Mouse (Mus musculus): Measurements from ENCODE around the gene Tmed10.
A peak's percentile ranks its signal among the peaks of the same experiment; 100 is the strongest.

Tmed10 gene

DNA sequence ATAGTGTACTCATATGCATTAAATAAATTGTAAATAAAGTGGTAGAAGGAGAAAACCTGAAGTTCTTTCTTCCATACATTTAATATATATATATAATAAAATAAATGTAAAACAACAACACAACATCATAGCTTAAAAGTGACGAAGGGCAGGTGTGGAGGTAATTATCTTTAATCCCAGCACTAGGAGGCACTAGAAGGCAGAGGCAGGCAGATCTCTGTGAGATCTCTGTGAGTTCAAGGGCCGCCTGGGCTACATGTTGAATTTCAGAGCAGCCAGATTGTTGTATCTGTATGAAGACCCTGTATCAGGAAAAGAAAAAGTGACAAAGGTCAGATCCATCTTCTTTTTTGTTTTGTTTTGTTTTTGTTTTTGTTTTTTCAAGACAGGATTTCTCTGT is 3.6 kb upstream of the Tmed10 start:
- DNase-seq (ENCODE audit: low spot score in 2 of 2): no peak

- peak; percentile 62 to 73 for DNase-seq (ENCODE audit: low spot score in 2 of 2)
These were observed 771 bp downstream of the Tmed10 start for GRCm38 (mm10) chr12:85373591-85374560.

DNA sequence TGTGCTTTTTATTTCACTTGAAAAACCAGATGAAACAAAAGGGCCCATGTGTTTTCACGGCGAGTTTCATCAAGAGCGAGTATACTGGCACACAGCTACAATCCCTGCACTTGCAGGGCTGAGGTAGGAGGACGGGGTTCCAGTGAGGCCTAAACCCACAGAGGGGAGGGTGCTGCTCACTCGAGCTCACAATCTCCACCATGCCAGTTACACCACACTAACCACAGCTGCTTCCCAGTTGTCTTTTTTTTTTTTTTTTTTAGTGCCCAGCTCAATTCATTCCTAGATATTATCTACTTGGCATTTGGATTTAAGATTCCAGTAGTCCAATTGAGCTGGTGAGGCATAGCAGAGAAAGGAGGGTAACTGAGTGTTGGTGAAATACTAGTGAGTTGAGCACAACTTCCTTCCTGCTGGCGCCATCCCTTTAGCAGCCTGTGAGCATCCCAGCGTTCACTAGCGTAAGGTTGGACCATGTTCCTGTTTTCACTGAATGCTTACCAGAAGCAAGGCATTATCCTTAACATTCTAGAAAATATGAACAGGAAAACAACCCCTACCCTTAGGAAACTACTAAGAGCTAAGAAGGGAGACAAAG is 2.5 kb downstream of the Tmed10 start:
- no peak for DNase-seq (ENCODE audit: low spot score in 2 of 2)

DNA sequence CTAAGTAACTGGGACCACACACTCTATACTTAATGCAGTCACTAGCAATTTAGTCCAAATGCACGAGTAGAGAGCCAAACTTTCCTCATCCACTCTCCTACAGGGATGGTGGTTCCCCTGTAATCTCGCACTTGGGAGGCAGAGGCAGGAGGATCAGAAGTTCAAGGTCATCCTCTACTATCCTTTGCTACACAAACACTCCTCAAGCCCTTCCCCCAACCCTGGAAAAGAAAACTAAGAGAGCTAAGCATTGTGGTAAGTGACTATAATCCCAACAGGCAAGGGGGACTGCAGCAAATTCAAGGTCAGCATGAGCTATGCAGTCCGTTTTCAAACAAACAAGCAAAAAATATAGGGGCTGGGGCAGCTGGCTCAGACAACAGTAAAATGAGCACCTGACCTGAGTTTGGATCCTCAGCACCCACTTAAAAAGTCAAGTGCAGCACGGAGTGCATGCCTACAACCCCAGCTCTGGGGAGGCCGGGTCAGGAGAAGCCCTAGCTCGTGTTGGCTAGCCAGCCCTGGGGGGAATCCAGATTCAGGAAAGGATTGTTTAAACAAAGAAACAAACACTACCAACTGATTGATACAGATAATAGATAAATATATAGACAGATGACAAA is 6.1 kb downstream of the Tmed10 start:
- no peak for DNase-seq (ENCODE audit: low spot score in 2 of 2)

DNA sequence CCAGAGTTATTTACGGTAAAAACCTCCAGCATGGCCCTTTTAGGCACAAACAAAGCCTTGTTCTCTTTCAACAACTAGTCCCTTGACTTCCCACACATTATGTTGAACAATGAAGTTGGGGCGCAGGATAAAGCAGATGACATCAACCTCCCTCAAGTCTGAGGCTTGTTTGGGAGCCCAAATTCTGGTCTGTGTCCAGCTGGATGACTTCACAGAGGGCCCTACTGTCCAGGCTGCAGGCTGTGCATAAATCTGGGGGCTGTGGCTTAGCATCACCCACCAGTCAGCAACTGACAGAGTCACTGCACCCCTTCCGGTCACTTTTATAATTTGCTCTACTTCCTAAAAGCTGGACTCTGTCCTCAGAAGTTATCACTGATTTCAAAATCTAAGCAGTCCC is 8.4 kb downstream of the Tmed10 start:
- no peak for DNase-seq (ENCODE audit: low spot score in 2 of 2)

- DNase-seq (ENCODE audit: low spot score in 2 of 2): no peak
These were observed 12.1 kb downstream of the Tmed10 start for GRCm38 (mm10) chr12:85362510-85362909.

GRCm38 (mm10) chr12:85361580-85361979 is 13.1 kb downstream of the Tmed10 start:
- no peak for DNase-seq (ENCODE audit: low spot score in 2 of 2)

DNA sequence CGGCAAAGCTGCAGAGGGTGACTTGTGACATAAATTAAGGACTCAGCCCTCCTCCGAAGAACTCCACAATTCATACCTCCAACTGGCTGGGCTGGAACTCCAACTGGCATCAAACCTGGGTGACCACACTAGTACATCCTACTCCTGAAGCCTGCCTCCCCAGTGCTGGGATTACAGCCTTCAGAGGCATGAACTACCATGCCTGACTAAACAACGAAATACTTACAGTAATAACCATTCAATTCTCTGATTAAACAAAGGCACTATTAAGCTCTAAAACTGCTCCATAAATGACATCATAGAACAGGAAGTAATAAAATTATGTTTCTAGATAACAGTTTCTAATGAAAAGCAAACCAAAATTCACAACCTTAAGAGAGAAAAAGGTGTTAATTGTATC is 13.5 kb downstream of the Tmed10 start:
- no peak for DNase-seq (ENCODE audit: low spot score in 2 of 2)

DNA sequence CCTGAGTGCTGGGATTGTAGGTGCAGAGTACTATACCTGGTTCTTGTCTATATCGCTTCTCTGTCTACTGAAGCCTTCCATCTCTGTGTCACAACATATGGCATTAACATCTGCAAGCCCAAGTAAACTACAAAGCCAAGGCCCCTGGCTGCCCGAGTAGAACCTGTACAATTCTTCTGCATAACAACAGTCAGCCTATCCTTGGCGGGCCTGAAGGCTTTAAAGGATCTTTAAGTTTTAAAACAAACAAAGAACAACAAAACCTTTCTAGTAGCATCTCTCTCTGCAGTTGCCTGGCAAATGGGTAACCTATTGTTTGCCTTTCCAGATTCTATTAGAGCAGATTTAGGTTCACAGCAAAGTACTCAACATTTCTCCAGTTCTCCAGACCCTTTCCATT is 20.6 kb downstream of the Tmed10 start:
- DNase-seq (ENCODE audit: low spot score in 2 of 2): no peak

GRCm38 (mm10) chr12:85350407-85351232 is 24.0 kb downstream of the Tmed10 start:
- DNase-seq (ENCODE audit: low spot score in 2 of 2): no peak

DNA sequence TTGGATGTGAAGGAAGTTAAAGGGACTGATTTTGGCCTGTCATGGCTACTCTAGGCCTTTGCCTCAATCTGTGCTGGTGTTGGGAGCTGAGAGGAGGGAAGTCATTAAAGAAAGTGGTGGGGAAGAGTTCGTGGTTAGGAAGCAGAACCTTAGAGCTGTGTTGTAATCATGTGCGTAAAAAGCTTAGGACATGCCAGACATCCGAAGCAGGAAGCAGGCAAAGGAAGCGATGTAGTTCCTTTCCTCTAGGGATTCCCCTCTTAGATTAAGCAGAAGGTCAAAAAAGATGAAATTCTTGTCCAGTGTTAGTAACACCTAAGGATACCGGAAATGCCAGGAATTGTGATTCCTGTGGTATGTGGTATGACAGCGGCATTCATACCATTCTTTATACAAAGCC is 26.3 kb downstream of the Tmed10 start:
- no peak for DNase-seq (ENCODE audit: low spot score in 2 of 2)

GRCm38 (mm10) chr12:85347196-85347595 is 27.5 kb downstream of the Tmed10 start:
- no peak for DNase-seq (ENCODE audit: low spot score in 2 of 2)

- no peak for DNase-seq (ENCODE audit: low spot score in 2 of 2)
These were observed 28.3 kb downstream of the Tmed10 start for GRCm38 (mm10) chr12:85346374-85346773.

DNA sequence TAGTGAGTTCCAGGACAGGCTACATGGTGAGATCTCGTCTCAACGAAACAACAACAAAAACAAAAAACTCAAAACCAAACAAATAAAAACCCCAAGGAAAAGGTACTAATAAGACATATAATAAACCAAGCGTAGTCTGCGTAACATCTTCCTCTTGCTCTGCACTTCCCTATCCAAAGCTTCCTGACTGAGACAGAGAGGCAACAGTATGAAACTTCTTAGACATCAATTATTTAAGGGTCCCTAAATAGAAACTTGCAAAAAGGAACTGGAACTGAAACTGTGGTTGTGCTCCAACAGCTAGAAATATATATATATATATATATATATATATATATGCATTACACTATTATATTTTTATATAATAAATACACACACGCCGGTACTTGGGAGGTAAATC is 29.1 kb downstream of the Tmed10 start:
- no peak for DNase-seq (ENCODE audit: low spot score in 2 of 2)

GRCm38 (mm10) chr12:85344252-85344651 is 30.4 kb downstream of the Tmed10 start:
- no peak for DNase-seq (ENCODE audit: low spot score in 2 of 2)

DNA sequence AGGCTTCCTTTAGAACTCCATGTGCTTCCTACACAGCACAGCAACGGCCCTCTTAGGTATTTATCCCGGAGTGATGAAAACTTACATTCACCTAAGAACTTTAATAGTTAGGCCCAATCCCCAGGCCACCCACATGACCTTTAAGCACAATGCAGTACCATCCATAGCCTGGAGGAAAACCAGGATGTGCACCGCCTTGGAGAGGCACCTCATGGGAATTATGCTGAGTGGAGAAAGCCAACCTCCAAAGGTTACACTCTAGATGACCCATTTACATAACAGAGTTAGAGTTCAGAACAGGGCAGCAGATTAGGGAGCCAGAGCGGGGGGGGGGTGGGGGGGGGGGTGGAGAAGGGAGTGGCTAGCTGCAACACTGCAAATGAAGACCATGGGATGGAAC is 32.3 kb downstream of the Tmed10 start:
- DNase-seq (ENCODE audit: low spot score in 2 of 2): no peak

- DNase-seq (ENCODE audit: low spot score in 2 of 2): no peak
These were observed 33.5 kb downstream of the Tmed10 start for GRCm38 (mm10) chr12:85341131-85341530.

- DNase-seq (ENCODE audit: low spot score in 2 of 2): no peak
These were observed 34.7 kb downstream of the Tmed10 start for GRCm38 (mm10) chr12:85339947-85340346.

- peak; percentile 88 to 92 for DNase-seq (ENCODE audit: low spot score in 2 of 2)
These were observed 35.4 kb downstream of the Tmed10 start, which contains the start of gene Nek9 for GRCm38 (mm10) chr12:85339243-85339729. TSS of gene Nek9 (minus strand) at chr12:85339362.

GRCm38 (mm10) chr12:85338815-85339214 is 35.8 kb downstream of the Tmed10 start:
- no peak for DNase-seq (ENCODE audit: low spot score in 2 of 2)

- DNase-seq (ENCODE audit: low spot score in 2 of 2): no peak
These were observed 36.9 kb downstream of the Tmed10 start for GRCm38 (mm10) chr12:85337567-85338311.

All from urinary bladder, postnatal 36 days (tissue).